Mouse (Mus musculus) spleen, postnatal 10 days (tissue): ENCODE data around the gene Gm49366.
"Not testable (repeated sequence)": the region's sequence is repeated elsewhere in the genome, so short reads cannot be mapped to it uniquely, and the experiment has no call there.

Experiments
- DNase-seq, 2 experiments: peaks; one replicate each; pipeline ENCODE4 v3.0.0; 2021 to 2022; ENCODE audit warnings: low spot score in 2 of 2

The Gm49366 gene

GRCm38 (mm10) chr12:84038691-84039111 is at the start of gene Gm49366:
TSS of gene Gm49366 (plus strand) at chr12:84038935.
- DNase-seq = peak in 1 of 2 experiments; percentile 16

GRCm38 (mm10) chr12:83989378-83989777 is 49.4 kb upstream of the Gm49366 start:
- no peak for DNase-seq

DNA sequence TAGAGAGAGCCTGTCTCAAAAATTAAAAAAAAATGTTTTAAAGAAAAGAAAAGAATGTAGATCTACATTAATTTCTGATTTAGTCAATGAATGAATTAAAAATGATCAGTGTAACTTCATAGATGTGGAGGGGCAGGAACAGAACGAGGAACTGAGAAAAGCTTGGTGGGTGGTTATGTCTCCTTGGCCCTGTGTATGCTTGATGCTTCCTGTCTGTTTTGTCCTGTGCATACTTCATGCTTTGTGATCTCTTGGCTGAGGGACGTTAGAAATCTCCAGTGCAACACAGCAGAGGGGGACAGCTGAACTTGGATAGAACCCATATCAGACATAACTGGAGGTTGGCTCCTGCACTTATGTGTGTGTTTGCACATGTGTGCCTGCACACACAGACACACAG is 41.5 kb upstream of the Gm49366 start:
- no peak for DNase-seq

DNA sequence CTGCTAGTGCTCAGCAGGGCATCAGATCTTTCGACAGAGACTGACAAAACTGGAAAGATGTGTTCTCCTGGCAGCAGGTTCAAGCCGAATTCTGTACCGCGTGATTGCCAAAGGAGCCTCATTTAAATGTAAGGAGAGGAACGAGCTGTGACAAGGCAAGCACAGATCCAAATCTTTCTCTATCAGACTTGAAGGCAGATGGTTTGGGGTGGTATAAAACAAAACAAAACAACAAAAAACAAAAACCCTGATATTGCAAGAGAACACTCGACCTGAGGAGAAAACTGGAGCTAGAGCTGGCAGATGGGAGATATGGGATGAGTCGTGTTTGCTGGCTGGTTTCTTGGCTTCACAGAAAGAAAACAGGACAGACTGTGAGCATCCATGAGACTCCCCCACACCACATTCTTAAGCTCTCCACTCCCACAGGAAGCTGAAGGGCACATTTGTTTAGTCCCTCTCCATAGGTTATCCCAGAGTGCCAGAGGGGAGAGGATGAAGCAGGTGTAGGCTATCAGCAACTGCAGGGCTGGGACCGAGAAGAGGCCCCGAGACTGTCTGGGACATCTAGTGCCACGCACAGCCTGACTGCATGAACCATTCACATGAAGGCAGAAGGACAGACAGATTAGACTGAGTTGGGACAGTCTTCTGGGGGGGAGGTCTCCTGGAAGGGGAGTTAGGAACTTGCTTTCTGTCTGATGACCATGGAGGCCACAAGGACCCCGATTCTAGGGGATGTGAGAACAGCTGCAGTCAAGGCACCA is 40.2 kb upstream of the Gm49366 start:
- DNase-seq = no peak

DNA sequence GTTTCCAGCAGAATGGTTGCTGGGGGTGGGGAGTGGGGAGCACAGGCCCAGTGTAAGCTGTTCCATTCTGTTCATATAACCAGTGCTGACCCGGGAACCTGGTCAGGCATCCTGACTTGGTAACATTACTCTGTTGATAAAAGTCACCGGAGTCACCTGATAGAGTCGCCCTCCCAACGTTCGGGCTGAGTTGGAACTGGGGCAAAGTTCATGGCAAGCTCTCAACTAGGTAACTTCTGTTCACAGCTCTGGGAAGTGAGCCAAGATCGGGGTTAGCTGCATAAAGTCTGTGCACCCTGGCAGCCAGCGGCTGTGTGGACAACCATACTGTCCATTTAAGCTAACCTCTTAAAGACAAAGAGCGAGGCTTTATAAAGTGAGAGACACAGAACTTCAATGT is 39.5 kb upstream of the Gm49366 start:
- not testable (repeated sequence) for DNase-seq

DNA sequence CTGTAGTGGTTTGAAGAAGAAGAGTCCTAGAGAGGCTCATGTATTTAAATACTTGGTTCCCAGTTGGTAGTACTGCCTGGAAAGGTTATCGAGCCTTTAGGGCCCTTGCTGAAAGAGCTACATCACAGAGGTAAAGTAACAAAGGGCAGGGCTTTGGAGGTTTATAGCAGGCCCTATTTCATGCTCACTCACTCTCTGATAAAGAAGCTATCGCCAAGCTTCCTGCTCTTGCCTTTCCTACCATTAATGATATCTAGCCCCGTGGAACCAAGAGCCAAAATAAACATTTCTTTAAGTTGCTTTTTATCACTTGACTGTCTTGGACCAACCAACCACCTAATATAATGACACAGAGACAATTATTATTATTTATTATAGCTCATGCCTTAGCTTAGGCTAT is 38.3 kb upstream of the Gm49366 start:
- no peak for DNase-seq

GRCm38 (mm10) chr12:84003866-84004265 is 34.9 kb upstream of the Gm49366 start:
- DNase-seq = no peak

DNA sequence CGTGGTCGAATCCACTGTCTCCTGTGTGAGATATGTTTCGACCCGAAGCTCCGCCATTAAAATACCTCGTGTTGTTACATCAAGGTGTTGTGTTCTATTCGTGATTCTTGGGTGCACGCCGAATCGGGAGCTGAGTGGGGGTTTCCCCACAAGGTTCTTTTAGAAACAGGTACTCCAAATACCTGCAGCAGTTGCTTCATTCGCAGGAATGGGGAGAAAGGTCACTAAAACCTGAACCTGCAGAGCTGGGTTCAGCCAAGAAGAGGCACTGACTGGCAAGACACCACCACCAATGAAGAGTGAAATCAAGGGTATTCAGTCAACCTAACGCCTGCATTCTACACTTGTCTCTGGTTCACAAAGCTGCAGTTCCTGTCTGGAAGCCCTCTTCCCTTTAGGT is 30.5 kb upstream of the Gm49366 start:
- DNase-seq = no peak

GRCm38 (mm10) chr12:84008729-84009128 is 30.0 kb upstream of the Gm49366 start:
- DNase-seq = no peak

GRCm38 (mm10) chr12:84009171-84009965 is 29.4 kb upstream of the Gm49366 start, which contains the start of gene Acot1:
TSS of gene Acot1 (plus strand) at chr12:84009490.
- peak in 1 of 2 experiments; percentile 54 for DNase-seq

DNA sequence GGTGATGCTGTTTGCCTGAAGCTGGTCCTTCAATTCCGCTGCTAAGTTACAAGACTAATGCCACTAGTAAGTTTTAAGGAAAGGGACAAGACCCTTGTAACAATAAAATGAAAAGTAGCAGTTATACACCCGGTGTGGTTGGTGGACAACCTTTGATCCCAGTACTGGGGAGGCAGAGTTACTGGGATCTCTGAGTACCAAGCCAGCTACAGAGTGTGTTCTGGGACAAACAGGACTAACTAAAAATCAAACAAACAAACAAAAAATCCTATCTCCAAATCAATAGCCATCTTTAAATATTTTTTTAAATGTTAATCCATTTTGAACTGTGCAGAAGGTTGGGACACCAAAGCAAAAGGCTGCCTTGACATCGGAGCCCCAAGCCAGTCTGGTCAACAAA is 28.5 kb upstream of the Gm49366 start:
- no peak for DNase-seq

DNA sequence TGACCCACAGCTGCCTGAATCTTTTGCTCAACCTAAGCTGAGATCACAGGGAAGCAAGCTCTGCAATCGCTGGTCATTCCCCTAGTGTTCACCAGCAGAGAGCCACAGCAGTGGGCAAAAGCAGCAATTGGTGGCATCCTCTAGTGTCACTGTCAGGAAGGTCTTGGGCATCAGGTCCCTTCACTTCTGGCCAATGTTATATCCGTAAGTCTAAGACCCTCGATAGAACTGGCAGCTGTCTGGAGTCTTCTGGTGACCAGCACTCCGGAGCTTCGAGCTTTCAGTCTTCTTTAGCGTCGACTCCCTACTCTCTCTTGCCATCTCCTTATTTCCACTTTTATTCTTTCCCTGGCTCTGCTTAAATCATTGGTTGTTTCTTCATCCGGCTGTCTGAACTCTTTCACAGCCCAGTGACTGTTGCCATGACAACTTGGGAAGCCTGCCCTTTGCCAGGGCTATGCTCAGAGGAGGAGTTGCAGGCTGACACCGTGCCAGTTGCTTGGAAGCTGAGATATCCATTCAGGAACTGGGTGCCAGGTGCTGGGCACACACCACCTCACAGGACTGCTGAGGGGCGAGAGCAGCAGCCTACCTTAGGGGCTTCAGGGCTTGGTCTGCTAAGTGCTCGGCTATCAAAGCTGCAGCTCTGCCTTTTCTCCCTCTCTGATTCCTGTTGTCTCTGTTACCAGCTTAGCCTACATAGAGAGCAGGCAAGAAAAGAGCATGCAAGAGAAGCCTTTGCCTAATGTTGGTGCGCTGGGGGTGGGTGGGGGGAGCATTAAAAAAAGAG is 27.3 kb upstream of the Gm49366 start:
- peak in 1 of 2 experiments; percentile 25 for DNase-seq

DNA sequence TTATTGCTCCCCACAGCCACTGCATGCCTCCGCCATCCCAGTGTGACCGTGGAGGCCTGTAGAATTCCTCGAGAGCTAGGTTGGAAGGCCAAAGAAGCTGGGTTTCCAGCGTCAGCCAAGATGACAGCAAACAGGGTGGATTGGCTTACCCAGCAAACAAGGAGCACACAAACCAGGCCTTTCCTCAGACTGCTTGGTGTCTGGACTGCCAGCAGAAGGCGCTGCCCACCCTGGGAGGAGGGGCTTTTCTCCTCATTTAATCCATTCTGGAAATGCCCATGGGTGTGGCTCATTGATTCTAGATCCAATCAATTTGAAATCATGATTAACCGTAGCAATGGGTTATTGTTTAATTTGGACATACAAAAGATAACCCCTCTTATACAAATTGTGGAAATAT is 25.6 kb upstream of the Gm49366 start:
- DNase-seq = no peak

GRCm38 (mm10) chr12:84013701-84014100 is 25.0 kb upstream of the Gm49366 start:
- no peak for DNase-seq

- peak in 1 of 2 experiments; percentile 35 for DNase-seq
Observed at GRCm38 (mm10) chr12:84020528-84020927, 18.2 kb upstream of the Gm49366 start.

- DNase-seq = not testable (repeated sequence)
Observed at GRCm38 (mm10) chr12:84022266-84022665, 16.5 kb upstream of the Gm49366 start.

- DNase-seq = no peak
Observed at GRCm38 (mm10) chr12:84023052-84023745, 15.5 kb upstream of the Gm49366 start.

DNA sequence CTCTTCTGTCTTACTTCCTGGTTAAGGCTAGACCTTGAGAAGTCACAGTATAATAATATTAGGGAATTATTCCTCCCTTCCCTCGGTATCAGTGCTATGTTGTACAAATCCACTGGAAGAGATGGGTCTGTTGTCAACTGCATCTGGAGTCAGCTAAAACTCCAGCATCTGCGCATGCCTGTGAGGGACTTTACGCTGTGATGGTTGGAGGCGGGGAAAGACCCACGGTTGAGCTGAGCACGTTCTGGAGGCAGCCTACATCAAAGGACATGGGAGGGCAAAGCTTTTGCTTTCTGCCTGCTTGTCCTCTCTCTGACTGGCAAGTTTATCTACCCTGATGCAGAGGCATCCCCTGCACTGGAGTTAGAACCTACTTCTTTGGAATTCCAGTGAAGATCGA is 12.8 kb upstream of the Gm49366 start:
- DNase-seq = no peak

DNA sequence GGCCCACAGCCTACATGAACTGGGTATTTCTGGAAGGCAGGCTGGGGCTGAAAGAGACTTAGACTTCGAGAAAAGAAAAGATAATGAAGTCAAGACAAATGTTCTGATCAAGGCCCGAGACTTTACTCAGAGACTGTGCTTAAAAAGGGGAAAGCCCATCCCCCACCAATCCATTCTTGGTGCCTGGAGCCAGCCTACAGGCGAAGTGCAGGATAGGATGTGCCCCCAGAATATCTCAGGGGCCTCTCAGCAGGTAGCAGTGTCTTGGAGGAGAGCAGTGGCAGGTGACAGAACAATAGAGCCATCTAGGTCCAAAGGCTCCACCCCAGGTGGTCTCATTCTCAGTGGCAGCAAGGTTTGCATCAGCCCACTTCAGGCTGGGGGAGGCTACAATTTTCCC is 10.4 kb upstream of the Gm49366 start:
- not testable (repeated sequence) for DNase-seq

- not testable (repeated sequence) for DNase-seq
Observed at GRCm38 (mm10) chr12:84029043-84029442, 9.7 kb upstream of the Gm49366 start.

- DNase-seq = peak; percentile 52 to 78
Observed at GRCm38 (mm10) chr12:84030659-84031332, 7.9 kb upstream of the Gm49366 start.
